Mouse (Mus musculus): Measurements from ENCODE around the gene Setd2.

The Setd2 gene

DNA sequence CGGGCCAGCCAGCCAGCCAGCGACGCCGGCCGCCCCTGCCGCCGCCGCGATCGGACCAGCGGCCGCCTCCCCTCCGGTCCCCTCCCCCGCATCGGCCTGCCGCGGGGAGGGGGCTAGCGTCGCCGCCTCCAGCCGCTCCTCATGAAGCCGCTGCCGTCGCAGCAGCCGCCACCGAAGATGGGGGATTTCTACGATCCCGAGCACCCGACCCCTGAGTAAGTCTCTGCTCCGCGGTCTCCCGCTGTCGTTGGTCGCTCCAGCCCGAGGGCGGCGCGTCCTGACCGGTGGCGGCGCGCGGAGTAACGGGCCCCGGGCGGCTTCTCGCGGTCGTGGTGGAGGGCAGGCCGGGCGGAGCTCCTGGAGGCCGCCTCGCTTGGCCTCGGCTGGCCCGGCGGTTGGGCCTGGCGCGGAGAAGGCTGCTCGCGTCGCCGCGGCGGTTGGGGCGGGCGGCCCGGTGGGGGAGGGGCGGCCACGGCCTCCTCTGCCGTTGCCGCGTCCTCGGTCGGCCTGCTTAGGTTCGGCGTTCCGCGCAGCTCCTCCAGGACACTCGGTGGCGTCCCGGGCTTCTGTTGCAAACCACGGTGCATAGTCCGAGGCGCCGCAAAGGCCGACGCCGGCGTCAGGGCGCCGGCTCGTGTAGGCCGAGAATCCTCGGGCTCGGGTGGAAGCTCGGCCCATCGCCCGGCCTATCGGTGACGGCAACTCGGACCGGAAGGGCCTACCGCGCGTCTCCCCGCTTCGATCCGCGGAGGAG lies at the start of gene Setd2:
Gene Setd2 (plus strand): TSS at position 60 of the 754 bp plus-strand sequence.
- no peak for DNase-seq (ENCODE audit: extremely low spot score, low read depth, low spot score)

- DNase-seq (ENCODE audit: extremely low spot score, low read depth, low spot score): no peak
Observed at GRCm38 (mm10) chr9:110488841-110489240, 43.6 kb upstream of the Setd2 start.

GRCm38 (mm10) chr9:110490913-110491312 lies 41.5 kb upstream of the Setd2 start:
- no peak for DNase-seq (ENCODE audit: extremely low spot score, low read depth, low spot score)

- no peak for DNase-seq (ENCODE audit: extremely low spot score, low read depth, low spot score)
Observed at GRCm38 (mm10) chr9:110525737-110526136, 6.7 kb upstream of the Setd2 start.

DNA sequence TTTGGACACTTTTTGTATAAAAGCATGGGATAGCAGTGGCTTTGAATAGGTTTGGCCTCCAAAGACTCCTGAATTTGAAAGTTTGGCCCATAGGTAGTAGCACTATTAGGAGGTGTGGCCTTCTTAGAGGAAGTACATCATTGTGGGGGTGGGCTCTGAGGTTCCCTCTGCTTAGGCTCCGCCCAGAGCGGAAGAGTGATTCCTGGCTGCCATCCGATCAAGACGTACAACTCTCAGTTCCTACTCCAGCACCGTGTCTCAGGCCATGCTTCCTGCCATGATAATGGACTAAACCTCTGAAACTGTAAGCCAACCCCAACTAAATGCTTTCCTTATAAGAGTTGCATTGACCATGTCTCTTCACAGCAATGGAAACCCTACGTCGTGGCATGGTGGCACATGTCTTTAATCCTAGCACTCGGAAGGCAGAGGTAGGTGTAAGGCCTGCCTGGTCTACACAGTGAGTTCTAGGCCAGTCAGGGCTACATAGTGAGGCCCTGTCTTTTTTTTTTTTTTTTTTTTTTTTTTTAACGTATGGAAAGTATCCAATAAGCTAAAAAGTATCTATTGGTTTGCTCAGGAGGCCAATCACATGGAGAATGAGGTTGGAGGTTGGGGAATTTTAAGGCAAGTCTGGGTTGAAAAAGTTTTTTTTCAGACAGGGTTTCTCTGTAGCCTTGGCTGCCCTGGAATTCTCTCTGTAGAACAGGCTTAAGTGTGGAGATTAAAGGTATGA lies 3.2 kb upstream of the Setd2 start:
- DNase-seq (ENCODE audit: extremely low spot score, low read depth, low spot score): no peak

DNA sequence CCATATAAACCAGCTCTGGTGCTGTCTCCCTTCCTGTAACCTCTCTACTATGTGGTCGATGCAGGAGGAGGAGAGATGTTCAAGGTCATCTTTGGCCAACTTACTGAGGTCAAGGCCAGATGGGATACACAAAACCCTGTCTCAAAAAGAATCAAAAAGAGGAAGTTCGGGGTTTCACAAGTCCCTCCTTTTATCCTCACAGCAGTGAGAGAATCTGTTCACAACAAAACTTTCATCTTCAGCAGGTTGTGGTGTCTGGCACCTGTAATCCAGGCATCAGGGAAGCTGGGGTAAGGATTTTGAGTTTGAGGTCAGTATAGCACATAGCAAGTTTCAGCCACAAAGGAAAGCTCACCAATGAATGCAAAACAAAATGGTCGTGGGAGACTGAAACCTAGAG lies 1.7 kb upstream of the Setd2 start:
- no peak for DNase-seq (ENCODE audit: extremely low spot score, low read depth, low spot score)

DNA sequence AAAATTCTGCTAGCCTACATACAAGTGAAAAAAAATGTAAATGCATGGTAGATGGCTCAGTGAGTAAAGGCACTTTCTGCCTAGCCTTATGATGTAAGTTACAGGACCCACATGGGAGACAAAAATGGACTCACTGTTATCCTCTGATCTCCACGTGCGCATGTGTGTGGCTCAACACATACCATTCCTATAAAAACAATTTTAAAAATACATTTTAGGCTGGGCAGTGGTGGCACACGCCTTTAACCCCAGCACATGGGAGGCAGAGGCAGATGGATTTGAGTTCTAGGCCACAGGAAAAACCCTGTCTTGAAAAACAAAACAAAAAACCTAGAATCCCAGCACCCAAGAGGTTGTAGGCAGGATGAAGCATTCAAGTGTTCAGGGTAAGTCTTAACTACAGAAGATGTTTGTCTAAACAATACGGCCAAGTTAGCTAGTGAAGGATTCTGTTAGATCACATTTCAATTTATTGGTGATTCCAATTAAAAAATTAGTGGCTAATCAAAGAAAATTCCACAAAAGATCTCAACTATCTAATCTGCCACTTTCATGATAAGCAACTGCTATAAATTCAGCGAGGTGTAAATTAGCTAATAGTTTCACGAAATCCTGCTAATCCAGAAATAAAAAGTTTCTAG lies 1.1 kb upstream of the Setd2 start:
- no peak for DNase-seq (ENCODE audit: extremely low spot score, low read depth, low spot score)

GRCm38 (mm10) chr9:110531914-110532489 lies 395 bp upstream of the Setd2 start:
- peak; percentile 73 for DNase-seq (ENCODE audit: extremely low spot score, low read depth, low spot score)

DNA sequence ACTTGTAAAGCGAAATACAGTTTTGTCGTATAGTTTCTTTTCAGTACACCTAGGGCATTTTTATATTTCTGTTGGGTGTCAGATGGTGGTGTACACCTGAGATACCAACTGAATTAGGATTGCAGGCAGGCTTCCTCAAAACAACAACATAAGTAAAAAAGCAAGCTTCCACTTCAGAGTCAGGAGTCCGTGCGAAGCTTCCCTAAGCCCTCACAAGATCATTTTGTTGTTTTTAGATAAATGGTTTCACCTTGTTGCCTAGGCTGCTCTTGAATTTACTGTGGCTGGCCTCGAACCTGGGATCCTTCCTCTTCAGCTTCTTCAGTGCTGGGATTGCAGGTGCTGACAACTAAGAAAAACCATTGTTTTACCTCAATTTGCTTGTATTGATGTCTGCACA lies 1.2 kb downstream of the Setd2 start:
- no peak for DNase-seq (ENCODE audit: extremely low spot score, low read depth, low spot score)

GRCm38 (mm10) chr9:110535114-110535513 lies 2.7 kb downstream of the Setd2 start:
- no peak for DNase-seq (ENCODE audit: extremely low spot score, low read depth, low spot score)

GRCm38 (mm10) chr9:110536636-110537035 lies 4.2 kb downstream of the Setd2 start:
- no peak for DNase-seq (ENCODE audit: extremely low spot score, low read depth, low spot score)

DNA sequence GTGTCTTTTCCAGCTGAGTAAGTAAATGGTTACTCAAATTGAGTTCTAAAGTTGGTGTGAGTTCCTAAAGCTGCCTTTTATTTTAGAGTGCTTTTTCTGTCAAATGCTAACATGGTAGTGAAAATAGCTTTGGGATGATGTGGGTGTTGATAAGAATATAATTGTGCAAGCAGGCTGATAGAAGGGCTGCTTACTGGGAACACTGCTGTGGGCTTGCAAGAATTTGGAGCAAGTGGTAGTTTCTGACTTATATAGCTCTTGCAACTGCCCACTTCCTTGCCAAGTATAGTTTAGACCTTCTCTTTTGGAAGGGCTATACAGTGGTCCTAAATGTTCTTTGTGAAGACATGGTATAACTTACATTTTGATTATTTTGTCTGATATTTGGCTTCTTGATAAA lies 6.1 kb downstream of the Setd2 start:
- DNase-seq (ENCODE audit: extremely low spot score, low read depth, low spot score): no peak

DNA sequence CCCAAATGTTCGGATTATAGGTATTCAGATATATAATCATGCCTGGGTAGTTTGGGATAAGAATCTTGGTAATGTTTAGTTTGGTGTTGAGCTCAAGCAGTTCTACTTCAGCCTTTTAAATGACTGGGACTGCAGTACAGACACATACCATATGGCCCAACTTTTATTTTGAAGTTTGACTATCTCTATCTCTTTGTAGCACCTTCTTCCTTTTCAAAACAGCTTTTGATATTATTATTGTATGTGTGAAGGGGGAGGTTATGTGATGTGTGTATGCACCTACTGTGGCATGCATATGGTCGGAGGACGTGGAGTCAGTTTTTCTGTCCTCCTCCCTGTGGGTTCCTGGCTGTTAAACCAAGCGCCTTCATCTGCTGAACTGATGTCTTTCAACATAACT lies 9.6 kb downstream of the Setd2 start:
- no peak for DNase-seq (ENCODE audit: extremely low spot score, low read depth, low spot score)

- no peak for DNase-seq (ENCODE audit: extremely low spot score, low read depth, low spot score)
Observed at GRCm38 (mm10) chr9:110548261-110548660, 15.9 kb downstream of the Setd2 start.

DNA sequence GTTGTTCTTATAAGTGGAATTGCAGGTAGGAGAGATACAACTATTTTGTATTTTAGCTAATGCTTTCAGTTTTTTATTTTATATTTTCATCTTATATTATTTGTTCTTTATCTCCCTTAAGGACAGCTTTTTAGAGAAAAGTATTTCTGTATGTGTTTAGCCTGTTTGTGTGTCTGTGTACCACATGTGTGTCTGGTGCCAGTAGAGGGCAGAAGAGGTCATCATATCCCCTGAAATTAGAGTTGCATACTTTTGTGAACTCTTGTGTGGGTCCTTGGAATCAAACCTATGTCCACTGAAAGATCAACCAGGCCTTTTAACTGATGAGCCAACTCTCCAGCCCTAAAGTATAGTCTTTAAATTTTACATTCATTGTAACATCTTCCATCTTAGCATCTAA lies 35.9 kb downstream of the Setd2 start:
- no peak for DNase-seq (ENCODE audit: extremely low spot score, low read depth, low spot score)

- DNase-seq (ENCODE audit: extremely low spot score, low read depth, low spot score): no peak
Observed at GRCm38 (mm10) chr9:110582161-110582560, 49.8 kb downstream of the Setd2 start.

- DNase-seq (ENCODE audit: extremely low spot score, low read depth, low spot score): no peak
Observed at GRCm38 (mm10) chr9:110583521-110583920, 51.1 kb downstream of the Setd2 start.

- no peak for DNase-seq (ENCODE audit: extremely low spot score, low read depth, low spot score)
Observed at GRCm38 (mm10) chr9:110611471-110611870, 79.1 kb downstream of the Setd2 start.

DNA sequence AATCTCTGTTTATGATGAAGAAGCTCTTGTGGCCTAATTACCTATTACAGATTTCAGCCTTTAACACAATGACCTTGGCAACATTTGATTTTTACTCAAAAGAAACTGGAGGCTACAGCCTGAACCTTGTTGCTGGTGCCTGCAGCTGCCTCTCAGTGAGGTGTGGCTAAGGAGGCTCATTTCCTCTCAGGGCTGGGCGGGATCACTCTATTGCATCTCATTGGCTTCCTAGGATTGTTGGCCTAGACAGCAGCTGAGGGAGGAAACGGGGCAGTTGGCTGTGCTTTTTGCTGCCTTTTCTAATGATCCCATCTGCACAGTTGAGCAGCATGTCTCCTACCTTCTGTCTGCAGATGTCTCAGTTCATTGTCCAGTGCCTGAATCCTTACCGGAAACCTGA lies 84.7 kb downstream of the Setd2 start:
- DNase-seq (ENCODE audit: extremely low spot score, low read depth, low spot score): no peak

DNA sequence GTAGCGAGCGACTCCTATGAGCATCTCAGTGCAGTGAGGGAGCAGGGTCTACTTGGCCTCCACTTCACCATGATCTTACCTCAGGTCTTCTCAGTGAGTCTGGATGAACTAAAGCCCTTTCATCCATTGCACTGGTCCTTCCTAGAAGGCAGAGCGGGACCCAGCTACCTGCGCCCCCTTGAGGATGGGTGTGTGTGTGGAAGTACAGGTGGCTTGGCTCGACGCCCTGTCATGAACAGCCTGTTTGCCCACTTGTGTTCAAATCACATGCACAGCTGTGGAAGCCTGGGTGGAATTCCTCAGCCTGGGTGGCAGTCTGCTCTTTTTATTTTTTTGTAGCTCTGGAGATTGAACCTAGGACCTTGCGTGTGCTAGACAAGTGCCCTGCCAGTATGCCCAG lies 87.8 kb downstream of the Setd2 start:
- DNase-seq (ENCODE audit: extremely low spot score, low read depth, low spot score): no peak

GRCm38 (mm10) chr9:110620685-110621084 lies 88.3 kb downstream of the Setd2 start:
- DNase-seq (ENCODE audit: extremely low spot score, low read depth, low spot score): no peak

All from hindlimb bud, embryonic 11.5 days (tissue).